Mouse (Mus musculus): ENCODE measurements around the gene Zbed4. TPM values are rescaled to one million over a fixed set of nuclear protein-coding genes. Genes with fewer than 3 reads are reported as not detected.

The Zbed4 gene
- 8.4 TPM for polyA plus RNA-seq (2014; fragmentation: Illumina TruSeq; extraction: RNeasy Lipid Tissue Mini Kit (QIAGEN cat#74804); ENCODE audit: low read depth, low replicate concordance)

DNA sequence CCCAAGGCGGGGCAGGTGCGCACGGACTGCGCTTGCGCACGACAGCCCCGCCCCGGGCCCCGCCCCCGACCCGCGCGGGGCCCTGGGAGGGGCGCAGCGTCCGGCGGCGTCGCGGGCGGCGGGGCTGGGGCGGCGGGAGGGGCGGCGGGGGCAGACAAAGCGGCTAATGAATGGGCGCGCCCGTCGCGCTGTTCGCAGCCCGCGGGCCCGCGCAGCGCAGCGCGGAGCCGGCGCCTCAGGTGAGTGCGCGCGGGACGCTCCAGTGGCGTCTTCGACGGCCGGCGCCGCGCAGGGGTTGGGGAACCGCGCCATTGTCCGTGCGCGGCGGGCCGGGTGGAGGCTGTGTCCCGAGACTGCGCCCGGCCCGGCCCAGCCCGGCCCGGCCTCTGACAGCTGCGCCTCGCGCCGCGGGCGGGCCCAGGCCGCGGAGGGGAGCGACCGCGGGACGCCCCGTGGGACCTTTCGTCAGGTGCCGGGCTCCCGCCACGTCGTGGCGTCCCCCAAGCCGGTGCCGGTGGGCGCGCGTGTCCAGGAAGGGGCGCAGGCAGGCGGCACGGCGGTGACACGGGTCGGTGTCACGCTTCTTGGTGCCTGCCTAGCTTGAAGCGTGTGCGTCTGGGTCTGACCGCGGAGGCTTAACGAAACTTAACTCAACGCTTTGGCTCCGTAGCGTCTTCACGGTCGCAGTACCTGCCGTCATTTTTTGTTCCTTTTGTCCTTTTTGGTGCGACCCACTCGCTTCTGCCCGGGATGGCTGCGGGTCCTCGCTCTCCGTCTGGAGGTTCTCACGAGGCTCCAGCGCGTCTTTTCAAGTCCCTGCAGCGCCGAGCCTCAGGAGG is at the start of gene Zbed4:
Gene Zbed4, plus strand, starts transcription at position 97 of the 839 bp plus-strand sequence.

GRCm38 (mm10) chr15:88733834-88734571 is 17.5 kb upstream of the Zbed4 start, which contains the start of gene Brd1:
TSS of gene Brd1 (minus strand) at chr15:88734233.

GRCm38 (mm10) chr15:88819026-88819905 is 67.8 kb downstream of the Zbed4 start, which contains the start of the genes Alg12 and Creld2:
TSS of gene Alg12 (minus strand) at chr15:88819318.
TSS of gene Creld2 (plus strand) at chr15:88819646.

Other genes with a start within 250 kb of the Zbed4 start
- 2.6 TPM for gene Zdhhc25, start 151.4 kb upstream of the Zbed4 start, polyA plus RNA-seq (2014; fragmentation: Illumina TruSeq; extraction: RNeasy Lipid Tissue Mini Kit (QIAGEN cat#74804); ENCODE audit: low read depth, low replicate concordance)
- gene Brd1, start 17.4 kb upstream of the Zbed4 start, polyA plus RNA-seq (2014; fragmentation: Illumina TruSeq; extraction: RNeasy Lipid Tissue Mini Kit (QIAGEN cat#74804); ENCODE audit: low read depth, low replicate concordance) = 33.3 TPM
- 15.2 TPM for gene Alg12, start 67.7 kb downstream of the Zbed4 start, polyA plus RNA-seq (2014; fragmentation: Illumina TruSeq; extraction: RNeasy Lipid Tissue Mini Kit (QIAGEN cat#74804); ENCODE audit: low read depth, low replicate concordance)
- 123 TPM for gene Creld2, start 68.0 kb downstream of the Zbed4 start, polyA plus RNA-seq (2014; fragmentation: Illumina TruSeq; extraction: RNeasy Lipid Tissue Mini Kit (QIAGEN cat#74804); ENCODE audit: low read depth, low replicate concordance)
- 52.9 TPM for gene Pim3, start 110.5 kb downstream of the Zbed4 start, polyA plus RNA-seq (2014; fragmentation: Illumina TruSeq; extraction: RNeasy Lipid Tissue Mini Kit (QIAGEN cat#74804); ENCODE audit: low read depth, low replicate concordance)
- gene Ttll8, start 202.8 kb downstream of the Zbed4 start, polyA plus RNA-seq (2014; fragmentation: Illumina TruSeq; extraction: RNeasy Lipid Tissue Mini Kit (QIAGEN cat#74804); ENCODE audit: low read depth, low replicate concordance) = 2.4 TPM
- 1.3 TPM for gene Mlc1, start 227.3 kb downstream of the Zbed4 start, polyA plus RNA-seq (2014; fragmentation: Illumina TruSeq; extraction: RNeasy Lipid Tissue Mini Kit (QIAGEN cat#74804); ENCODE audit: low read depth, low replicate concordance)
- 0.81 TPM for gene Mov10l1, start 231.2 kb downstream of the Zbed4 start, polyA plus RNA-seq (2014; fragmentation: Illumina TruSeq; extraction: RNeasy Lipid Tissue Mini Kit (QIAGEN cat#74804); ENCODE audit: low read depth, low replicate concordance)

Measured in adipose tissue, adult 10 weeks (tissue).